Mouse (Mus musculus) testis, adult 2 months (tissue): ENCODE data around the gene Nppc. TPM values are rescaled to one million over a fixed set of nuclear protein-coding genes. Genes with fewer than 3 reads are reported as not detected.

Experiments used
- H3K27ac ChIP-seq: fragments of 200-500 bp; 2 replicates; pipeline ENCODE4 v1.5.1; 2012; ENCODE audit warnings: low read depth, low read length; ENCODE audit not compliant: control insufficient read depth, insufficient read depth
- H3K27me3 ChIP-seq: fragments of 200-500 bp; 2 replicates; pipeline ENCODE4 v1.6.1; 2012; ENCODE audit warnings: mild to moderate bottlenecking, low read length, moderate library complexity; ENCODE audit not compliant: control insufficient read depth, insufficient read depth
- H3K36me3 ChIP-seq: fragments of 200-500 bp; 2 replicates; pipeline ENCODE4 v1.6.1; 2012; ENCODE audit warnings: mild to moderate bottlenecking, low read length; ENCODE audit not compliant: control insufficient read depth, insufficient read depth
- H3K4me1 ChIP-seq: fragments of 200-500 bp; 2 replicates; pipeline ENCODE4 v1.6.1; 2012; ENCODE audit warnings: low read length; ENCODE audit not compliant: control insufficient read depth, insufficient read depth
- H3K4me3 ChIP-seq: fragments of 200-500 bp; 2 replicates; pipeline ENCODE4 v1.5.1; 2012; ENCODE audit warnings: low read depth, mild to moderate bottlenecking, low read length, moderate library complexity, mixed read lengths; ENCODE audit not compliant: control insufficient read depth
- CTCF ChIP-seq: fragments of 200-500 bp; IDR thresholded peaks from 2 replicates; pipeline ENCODE4 v1.5.1; 2012; ENCODE audit warnings: low read depth, mild to moderate bottlenecking, inconsistent platforms, low read length, moderate library complexity; ENCODE audit not compliant: control insufficient read depth, insufficient read depth, insufficient replicate concordance
- POLR2A ChIP-seq: fragments of 200-500 bp; IDR thresholded peaks from 2 replicates; pipeline ENCODE4 v1.6.1; 2012; ENCODE audit warnings: low read depth, mild to moderate bottlenecking, inconsistent platforms, low read length, moderate library complexity; ENCODE audit not compliant: control insufficient read depth
- polyA plus RNA-seq: library from polyadenylated mRNA; depleted of rRNA; stranded (reverse); fragments of >200 nt; gene quantifications from 2 replicates; pipeline ENCODE4 v1.2.3, GENCODE M21; 2012

Nppc gene
- polyA plus RNA-seq, 1 experiment, result 0.23 TPM

DNA sequence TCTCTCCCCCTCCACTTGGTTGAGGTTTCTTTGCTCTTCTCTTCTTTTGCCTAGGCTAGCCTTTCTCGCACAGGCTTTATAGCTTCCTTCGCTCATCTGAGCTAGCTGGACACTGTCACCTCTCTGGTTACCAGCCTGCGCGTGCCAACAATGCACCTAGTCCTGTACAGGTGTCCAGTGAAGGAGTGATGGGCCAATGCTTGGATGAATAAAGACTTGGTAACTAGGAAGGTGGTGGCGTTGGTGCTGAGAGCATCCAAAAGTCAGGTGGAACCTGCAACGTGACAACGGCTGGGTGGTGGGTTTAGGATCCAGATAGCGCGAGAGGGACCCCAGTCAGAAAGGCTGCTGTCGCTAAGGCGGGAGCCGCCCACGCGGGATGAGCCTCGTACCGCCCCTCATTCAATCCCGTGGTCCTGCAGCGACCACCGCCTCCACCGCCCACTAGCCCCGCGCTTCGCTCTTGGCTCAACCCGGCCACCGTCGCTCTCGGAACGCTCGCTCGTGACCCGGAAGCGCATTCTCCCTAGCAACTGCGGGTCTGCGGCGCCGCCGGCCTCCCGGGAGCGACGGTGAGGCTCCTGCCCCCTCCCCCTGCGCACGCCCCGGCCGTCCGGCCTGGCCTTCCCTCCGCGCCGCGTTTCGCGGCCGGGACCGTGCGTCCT lies 33.1 kb upstream of the Nppc start, which contains the start of gene Dis3l2:
Gene Dis3l2, plus strand, starts transcription at position 509 of the 665 bp plus-strand sequence.
- peaks cover 5% of the 10 kb centered on the region for H3K4me1 ChIP-seq
- H3K36me3 ChIP-seq, result no peaks in the 10 kb centered on the region
- TF ChIP-seq POLR2A, result peak; percentile 93
- TF ChIP-seq CTCF, result no peak
- H3K27me3 ChIP-seq, result no peaks in the 10 kb centered on the region
- H3K4me3 ChIP-seq, result peak within 1 kb of the TSS; percentile 93
- H3K27ac ChIP-seq, result peak within 1 kb of the TSS; percentile 84

- Histone ChIP-seq H3K27ac (no peak overlapping the region), H3K27me3 (no peaks in the 10 kb centered on the region), H3K4me1 (peaks cover 5% of the 10 kb centered on the region), H3K36me3 (no peaks in the 10 kb centered on the region), H3K4me3 (no peak overlapping the region)
- TF ChIP-seq POLR2A (no peak), CTCF (no peak)
Measured at GRCm38 (mm10) chr1:86700367-86700766, 30.0 kb upstream of the Nppc start.

- no peaks in the 10 kb centered on the region for H3K36me3 ChIP-seq
- no peak overlapping the region for H3K4me3 ChIP-seq
- H3K27ac ChIP-seq, result no peak overlapping the region
- peaks cover 5% of the 10 kb centered on the region for H3K4me1 ChIP-seq
- no peaks in the 10 kb centered on the region for H3K27me3 ChIP-seq
- TF ChIP-seq CTCF, result peak; percentile 50; the same call in 1 of the 2 replicates
- TF ChIP-seq POLR2A, result no peak
Measured at GRCm38 (mm10) chr1:86699346-86700136, 29.2 kb upstream of the Nppc start.

DNA sequence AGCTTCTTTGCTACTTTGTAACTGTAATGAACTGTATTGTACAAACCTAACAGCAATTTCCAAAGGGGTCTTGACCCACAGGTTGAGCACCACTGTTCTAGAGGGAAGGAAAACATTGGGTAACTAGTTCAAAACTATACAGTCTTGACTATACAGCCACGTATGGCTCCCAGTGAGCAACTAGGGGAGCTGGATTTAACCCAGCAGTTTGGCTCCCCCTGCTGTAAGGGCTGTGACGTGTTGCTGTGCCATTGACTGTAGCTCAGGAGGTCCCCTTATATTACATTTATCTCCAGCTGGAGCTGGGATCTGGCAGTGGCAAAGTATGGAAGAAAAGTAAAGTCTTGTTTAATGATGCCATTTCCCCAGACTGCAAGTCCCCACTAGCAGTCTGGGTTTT lies 28.4 kb upstream of the Nppc start:
- TF ChIP-seq CTCF (no peak), POLR2A (no peak)
- Histone ChIP-seq H3K36me3 (no peaks in the 10 kb centered on the region), H3K4me3 (no peak overlapping the region), H3K27me3 (no peaks in the 10 kb centered on the region), H3K4me1 (peaks cover 5% of the 10 kb centered on the region), H3K27ac (no peak overlapping the region)

DNA sequence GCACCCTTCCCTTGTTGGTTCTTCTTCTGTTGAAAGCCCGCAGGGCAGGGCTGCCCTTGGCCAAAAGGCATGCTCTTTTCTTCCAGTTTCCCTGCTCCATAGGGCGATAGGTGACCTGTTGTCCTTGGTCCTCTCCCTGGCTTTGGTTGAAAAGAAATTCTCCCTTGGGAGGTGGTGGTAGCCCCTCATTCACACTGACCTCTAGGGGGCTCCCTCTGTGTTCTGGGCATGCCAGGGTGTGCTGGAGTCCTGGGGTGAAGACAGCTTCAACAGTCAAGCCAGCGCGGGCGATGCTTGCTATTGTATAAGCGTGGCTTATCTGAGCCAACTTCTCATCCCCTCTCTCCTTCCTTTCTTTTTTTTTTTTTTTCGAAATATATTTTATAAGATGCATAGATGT lies 26.6 kb upstream of the Nppc start:
- H3K27me3 ChIP-seq, result no peaks in the 10 kb centered on the region
- no peaks in the 10 kb centered on the region for H3K4me1 ChIP-seq
- H3K27ac ChIP-seq, result no peak overlapping the region
- no peaks in the 10 kb centered on the region for H3K36me3 ChIP-seq
- TF ChIP-seq CTCF (no peak), POLR2A (no peak)
- H3K4me3 ChIP-seq, result no peak overlapping the region

GRCm38 (mm10) chr1:86691027-86691426 lies 20.7 kb upstream of the Nppc start:
- H3K4me3 ChIP-seq, result no peak overlapping the region
- no peaks in the 10 kb centered on the region for H3K36me3 ChIP-seq
- TF ChIP-seq POLR2A (no peak), CTCF (no peak)
- no peaks in the 10 kb centered on the region for H3K27me3 ChIP-seq
- H3K4me1 ChIP-seq, result no peaks in the 10 kb centered on the region
- no peak overlapping the region for H3K27ac ChIP-seq

GRCm38 (mm10) chr1:86687236-86687635 lies 16.9 kb upstream of the Nppc start:
- Histone ChIP-seq H3K36me3 (no peaks in the 10 kb centered on the region), H3K4me3 (no peak overlapping the region), H3K4me1 (no peaks in the 10 kb centered on the region), H3K27ac (no peak overlapping the region), H3K27me3 (no peaks in the 10 kb centered on the region)
- TF ChIP-seq CTCF, result no peak
- TF ChIP-seq POLR2A, result no peak
